Mouse (Mus musculus) 416B (cell line): Measurements from ENCODE around the gene Klf9.

Experiments used
- DNase-seq: peaks from one replicate; pipeline ENCODE4 v3.0.0; 2011; ENCODE audit warnings: low read depth

Gene Klf9

DNA sequence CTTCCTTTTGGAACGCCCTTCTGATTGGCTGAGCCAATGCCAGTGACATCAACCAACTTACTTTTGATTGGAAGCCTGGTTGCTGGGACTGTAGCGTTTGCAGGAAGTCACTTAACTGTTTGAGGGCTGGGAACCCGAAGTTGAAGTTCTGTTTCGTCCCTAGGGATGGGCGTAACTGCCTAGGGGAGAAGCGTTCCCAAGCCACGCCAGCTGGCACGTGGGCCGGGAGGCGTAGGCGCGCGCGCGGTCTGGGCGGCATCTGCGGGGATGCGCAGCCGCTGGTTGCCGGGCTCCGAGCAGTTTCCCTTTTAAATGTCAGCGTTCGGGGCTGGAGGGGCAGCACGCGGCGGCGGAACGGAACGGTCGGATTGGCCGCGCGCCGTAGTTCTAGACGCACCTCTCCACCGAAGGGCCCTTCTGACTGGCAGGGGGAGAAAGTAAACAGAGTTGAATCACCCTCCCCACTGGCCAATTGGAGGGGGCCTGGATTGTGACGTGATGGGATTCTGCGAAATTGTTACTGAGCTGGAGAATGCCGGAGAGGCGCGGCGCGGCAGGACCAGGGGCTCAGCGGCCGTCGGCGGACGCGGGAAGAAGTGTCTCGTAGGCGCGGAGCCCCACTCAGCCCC lies at the start of gene Klf9:
Gene Klf9 (plus strand): TSS at position 538 of the 629 bp plus-strand sequence.
- DNase-seq, result peak; percentile 95

DNA sequence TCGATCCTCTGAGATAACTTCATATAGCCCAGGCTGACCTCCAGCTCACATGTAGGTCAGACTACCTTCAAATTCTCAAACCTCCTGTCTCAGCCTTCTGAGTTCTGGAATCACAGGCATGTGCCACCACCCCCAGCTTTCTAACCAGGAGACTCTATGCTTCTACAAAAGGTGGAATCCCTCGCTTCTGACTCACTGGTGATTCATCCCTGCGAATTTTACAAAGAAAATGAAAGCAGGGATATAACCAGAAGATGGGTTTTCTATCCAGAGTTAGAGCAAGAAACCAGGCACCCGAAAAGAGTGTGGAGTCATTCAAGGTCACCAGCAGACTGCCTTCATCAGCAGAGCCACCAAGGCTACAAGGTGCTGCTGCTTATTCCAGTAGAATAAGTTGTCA lies 49.4 kb upstream of the Klf9 start:
- no peak for DNase-seq

DNA sequence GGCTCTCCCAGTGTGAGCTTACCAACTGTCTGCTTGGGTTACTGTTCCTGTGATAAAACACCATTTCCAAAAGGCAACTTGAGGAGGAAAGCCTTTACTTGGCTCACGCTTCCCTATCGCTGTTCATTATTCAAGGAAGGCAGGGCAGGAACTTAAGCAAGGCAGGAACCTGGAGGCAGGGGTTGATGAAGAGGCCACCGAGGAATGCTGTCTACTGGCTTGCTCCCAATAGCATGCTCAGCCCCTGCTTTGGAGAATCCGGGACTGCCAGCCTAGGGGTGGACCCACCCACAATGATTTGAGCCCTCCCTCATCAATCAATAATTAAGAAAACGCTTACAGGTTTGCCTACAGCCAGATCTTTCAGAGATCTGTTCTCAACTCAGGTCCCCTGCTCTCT lies 47.5 kb upstream of the Klf9 start:
- DNase-seq, result no peak

DNA sequence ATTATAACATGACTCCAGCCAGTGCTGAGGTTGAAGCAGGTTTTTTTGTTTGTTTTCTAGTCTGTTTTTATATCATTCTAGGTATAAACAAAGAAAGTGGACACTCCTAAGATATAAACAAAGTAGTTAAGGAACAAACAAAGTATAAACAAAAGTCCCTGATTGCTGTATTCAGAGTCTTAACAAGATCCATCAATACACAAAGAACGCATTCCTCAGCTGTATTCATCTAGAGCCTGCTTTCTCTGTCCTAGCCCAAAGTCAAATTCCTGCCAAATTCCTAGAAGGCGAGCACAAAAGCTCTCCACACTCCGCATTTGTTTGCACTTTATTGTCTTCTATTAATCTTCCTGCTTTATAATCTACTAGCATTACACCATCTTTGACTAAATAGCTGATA lies 46.1 kb upstream of the Klf9 start:
- DNase-seq, result no peak

DNA sequence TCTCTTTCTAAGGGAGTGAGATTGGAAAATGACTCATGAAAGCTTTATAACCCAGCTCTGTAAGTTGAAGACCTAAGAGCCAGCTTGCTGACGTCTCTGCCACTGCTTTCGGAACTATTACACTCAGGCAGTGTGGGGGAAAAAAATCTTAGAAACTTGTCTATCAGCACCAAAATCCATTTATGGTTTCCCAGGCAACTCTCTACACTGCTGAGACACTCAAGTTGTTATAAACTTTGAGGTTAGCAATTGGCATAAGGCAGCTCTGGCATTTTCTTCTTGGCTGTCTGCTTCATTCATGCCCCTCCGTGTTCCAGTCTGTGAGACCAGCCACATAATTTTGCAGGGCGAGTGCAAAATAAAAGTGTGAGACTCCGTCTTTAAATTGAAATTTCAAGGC lies 34.2 kb upstream of the Klf9 start:
- DNase-seq, result no peak

DNA sequence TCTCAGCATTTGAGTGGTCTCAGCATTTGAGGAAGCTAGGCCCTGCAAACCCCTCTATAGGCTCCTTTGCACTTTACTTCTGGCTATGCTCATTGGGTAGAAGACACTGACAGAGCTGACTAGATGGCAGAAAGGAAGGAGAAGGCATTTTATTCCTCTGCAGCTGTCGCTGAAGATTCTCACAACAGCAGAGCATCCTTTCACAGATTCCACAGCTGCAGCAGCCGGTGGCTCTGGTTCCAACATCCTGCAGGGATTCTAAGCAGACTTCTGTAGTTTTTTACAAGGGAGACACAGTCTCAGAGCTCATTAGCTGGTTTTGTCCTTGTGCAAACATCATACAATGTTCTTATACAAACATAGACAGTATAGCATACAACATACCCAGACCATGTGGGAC lies 33.7 kb upstream of the Klf9 start:
- no peak for DNase-seq

DNA sequence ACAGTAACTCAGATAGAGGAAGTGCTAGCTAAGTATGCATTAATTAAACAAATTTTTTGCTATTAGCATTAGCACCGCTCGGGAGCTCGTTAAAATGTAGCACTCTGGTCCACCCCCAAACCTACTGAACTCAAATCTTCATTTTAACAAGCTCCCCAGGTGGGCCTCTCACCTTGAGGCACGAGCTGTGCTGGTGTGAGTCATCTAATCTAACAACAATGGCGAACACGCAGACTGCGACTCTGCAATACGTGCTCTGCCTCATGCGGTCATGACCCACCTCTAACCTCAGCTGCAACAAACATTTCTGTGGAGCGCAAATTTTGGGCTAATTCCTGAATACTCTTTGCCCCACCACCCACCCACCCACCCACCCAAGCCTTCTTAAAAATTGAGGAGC lies 19.2 kb upstream of the Klf9 start:
- DNase-seq, result no peak

DNA sequence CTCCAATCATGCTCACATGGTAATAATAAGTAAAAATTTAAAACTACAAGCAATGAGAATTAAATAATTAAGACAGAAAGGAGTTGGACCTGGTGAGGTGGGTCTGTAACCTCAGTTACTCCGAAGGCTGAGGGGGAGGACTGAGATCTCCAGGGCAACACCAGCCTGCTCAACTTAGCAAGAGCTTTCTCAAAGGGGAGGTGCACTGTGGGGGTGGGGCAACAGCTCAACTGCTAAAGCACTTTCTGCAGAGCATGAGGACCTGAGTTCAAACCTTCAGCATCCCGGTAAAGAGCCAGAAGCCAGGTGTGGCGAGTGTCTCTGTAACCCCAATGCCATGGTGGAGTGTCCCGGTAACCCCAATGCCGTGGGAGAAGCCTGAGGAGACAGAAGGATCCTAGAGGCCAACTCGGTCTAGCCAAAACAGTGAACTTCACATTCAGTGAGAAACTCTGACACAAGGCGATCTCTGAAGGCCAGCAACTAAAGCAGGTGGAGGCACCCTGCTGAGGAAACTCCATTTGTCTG lies 16.9 kb upstream of the Klf9 start:
- DNase-seq, result no peak

DNA sequence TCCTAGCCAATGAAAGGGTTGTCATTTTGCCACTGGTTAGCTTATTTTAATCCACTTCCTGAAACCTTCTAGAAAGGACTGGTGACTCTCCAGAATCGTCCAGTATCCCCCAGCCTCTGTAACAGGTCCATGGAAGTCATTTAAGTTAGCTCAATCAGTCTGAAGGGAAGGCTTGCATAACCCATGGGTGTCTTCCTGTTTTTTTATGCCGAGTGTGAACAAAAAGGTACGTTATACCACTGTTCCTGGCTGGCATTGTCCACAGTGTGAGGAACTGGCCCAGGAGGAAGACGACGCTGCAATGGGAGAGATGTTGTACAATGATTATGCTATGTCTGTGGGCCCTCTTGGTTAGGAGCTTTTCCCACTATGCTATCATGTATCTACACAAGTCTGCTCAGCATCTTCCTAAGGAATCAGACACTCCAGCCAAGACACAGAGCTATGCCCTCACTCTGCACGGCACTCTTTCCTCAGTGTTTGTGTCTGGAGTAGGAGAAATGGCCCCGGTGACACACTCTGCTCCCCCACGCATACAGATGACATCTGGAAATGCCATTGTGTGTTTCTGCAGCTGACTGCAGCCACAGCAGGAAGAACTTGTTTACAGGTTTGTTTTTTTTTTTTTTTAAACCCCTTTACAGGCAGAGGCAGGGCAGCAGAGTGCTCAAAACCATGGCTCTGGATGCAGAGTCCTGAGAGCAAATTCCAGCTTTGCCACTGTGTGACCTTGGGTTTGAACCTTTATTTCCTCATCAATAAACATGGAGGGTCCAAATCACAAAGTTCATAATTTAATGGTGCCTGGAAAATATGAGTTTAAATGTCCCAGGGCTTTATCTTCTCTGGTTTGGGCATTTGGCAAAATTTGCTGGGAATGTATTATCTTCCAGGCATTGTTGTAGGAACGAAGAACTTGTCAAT lies 15.5 kb upstream of the Klf9 start:
- DNase-seq, result peak; percentile 18

DNA sequence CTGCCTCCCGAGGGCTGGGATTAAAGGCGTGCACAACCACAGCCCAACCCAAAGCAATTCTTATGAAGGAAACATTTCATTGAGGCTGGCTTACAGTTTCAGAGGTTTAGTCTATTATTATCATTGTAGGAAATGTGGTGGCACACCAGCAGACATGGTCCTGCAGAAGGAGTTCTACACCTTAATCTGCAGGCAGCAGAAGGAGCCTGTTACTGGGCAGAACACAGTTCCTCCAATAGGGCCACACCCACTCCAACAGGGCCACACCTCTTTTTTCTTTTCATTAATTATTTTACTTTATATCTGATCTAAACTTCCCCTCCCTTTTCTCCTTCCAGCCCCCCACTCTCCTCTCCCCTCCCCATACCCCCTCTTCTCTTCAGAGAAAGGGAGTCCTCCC lies 11.1 kb upstream of the Klf9 start:
- no peak for DNase-seq

DNA sequence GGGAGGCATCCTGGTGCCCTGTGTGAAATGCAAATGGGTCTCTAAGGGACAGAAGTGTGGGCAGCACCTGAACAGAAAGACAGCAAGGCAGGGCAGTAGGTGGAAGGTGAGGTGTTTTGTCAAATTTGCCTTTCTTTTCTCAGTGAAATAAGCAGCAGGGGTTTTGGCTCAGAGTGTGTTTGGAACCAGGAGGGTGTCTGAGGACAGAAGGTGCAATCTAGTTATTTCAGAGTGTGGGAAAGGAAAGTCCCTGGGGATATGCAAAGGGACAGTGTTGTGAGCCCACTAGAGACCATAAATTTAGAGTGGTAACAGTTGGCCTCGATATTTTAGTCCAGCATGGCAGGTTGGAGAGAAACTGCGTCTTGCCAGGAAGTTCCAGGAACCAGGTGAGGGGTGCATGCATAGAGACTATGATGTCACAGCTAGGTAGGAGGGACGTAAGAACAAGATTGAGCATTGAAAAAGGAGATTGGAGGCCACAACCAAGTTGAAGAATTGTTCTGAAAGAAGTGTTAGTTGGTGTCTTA lies 8.9 kb upstream of the Klf9 start:
- DNase-seq, result no peak

DNA sequence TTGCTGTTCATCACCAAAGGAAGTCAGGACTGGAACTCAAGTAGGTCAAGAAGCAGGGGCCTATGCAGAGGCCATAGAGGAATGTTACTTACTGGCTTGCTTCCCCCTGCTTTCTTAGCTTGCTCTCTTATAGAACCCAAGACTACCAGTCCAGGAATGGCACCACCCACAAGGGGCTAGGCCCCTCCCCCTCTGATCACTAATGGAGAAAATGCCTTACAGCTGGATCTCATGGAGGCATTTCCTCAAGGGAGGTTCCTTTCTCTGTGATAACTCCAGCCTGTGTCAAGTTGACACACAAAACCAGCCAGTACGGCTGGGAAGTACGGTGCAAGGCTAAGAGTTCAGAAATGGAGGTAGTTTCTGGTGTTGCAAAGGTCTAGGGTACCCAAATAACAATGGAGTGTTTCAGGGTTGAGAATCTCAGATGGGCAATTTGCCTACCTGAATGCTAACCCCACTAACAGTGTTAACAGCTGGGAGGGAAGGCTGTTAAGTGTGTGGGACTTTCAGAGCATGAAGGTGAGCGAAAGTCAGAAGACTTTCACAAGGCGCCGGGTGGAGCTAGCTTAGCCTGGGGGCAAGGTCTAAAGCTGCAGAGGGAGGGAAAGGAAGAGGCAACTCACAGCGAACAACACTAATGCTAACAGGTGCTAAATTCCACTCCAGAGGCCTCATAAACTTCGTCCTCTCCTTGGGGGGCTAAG lies 8.2 kb upstream of the Klf9 start:
- no peak for DNase-seq

DNA sequence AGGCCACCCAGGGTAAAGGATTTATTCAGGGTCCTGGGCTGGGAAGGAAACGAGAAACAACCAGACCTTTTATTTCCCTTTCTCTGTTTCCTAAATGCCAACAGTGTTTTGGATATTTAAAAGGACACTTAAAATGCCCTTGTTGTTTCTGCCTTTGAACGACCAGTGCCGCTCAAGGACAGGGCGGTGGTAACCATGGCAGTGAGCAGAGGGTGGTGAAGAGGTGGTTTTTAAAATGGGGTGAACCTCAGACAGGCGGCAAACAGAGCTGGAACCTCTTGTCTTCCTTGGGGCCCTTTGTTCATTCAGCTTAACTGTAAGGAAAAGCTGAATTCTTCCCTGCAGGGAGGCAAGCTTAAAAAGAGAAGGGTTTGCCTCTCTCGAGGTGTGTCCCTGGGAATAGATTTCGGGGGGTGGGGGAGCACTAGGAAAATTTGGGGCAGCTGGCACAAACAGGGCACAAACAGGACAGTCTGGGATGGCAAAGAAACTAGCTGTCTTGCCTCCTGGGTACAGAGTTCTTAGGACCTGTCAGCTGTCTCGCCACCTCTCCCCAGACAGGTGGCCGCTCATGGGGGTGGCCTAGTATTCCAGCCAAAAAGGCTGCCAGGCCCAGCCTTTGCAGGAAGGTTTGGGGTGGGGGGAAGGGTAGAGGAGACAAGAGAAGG lies 7.5 kb upstream of the Klf9 start:
- no peak for DNase-seq

DNA sequence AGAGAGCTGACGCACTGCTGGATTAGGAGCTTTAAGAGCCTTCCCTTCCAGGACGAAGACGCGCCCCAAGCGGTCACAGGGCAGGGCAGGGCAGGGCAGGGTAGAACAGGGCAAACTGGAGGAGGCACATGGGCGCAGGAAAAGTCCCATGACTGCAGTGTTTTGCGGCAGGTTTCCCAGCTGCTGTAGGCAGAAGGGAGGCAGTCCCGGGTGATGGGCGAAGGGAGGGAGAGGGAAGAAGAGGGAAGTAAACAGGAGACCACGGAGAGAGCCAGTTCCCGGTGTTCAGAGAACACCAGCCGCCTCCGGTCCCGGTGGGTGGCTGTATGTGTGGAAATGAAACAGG lies 7.0 kb upstream of the Klf9 start:
- DNase-seq, result peak; percentile 83

DNA sequence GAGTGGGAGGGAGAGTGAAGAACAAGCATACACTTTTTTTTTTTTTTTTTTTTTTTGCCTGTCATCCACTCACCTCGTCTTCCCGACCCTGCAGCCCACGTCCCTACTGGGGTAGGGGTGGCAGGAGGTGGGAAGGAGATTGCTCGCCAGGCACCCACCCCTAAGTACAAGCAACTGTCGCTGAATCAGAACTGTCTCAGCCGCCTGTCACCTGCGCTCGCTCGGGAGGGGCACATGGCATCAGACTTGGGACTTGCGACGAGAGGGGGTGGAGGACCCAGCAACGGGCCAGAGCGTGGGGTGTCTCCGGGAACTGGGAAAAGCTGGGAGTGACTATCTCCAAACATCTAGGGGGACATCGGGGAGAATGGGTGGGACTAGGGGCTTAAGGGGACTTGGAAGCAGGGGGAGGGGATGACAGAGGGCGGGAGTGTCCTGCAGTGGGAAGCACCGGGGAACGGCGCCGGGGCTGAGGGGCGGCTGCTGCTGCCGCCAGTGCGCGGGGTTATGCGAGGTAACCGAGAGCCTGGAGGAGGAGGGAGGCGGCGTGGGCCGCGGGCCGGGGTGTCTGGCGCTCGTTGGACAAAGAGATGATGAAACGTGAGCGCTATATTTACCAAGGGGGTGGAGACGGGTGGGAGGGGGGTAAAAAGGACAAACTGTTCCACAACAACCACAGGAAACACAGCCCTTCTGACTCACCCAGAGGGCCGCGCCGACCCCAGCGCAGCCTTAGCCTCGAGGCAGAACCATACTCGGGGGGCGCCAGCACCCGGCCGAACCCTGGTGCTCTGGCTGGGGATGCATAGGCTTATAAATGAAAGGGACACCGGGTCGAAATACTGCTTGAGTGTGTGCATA lies 6.4 kb upstream of the Klf9 start:
- peak; percentile 98 for DNase-seq

DNA sequence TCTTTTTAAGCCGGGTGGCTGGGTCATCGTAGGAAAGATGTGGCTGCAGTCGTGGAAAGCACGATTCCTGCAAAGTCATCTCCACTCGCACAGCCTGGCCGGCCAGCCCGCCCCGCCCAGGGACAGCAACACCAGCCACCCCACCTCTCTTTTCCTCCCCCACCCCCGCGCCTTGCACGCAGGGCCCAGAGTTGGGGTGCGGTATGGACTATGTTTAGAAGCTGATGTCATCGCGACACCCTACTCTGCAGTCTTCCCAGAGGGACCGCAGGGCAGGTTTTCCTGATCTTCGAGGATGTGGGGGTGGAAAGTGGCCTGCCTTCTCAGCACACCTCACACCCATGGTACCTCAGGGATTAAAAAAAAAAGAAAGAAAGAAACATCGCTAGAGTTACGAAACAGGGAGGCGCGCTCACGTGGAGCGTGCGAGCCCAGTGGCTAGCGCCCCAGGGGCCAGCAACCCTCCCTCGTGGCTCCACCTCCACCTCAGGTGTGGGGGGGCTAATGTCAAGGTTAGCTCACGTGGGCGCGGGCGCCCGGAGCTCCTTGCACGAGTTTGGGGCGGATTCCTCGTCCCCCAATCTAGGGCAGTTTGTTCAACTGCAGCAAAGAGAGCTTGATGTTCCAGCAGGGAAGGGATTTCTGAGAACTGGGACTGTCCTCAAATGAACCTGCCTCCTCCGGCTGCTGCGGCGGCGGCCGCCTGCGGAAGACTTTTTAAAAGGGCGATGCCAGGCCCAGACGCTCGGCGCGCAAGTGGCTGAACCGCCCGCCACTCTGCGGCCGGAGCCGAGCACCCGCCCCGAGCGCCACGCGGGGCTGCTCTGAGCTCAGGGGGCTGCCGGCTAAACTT lies 5.5 kb upstream of the Klf9 start:
- DNase-seq, result peak; percentile 94

DNA sequence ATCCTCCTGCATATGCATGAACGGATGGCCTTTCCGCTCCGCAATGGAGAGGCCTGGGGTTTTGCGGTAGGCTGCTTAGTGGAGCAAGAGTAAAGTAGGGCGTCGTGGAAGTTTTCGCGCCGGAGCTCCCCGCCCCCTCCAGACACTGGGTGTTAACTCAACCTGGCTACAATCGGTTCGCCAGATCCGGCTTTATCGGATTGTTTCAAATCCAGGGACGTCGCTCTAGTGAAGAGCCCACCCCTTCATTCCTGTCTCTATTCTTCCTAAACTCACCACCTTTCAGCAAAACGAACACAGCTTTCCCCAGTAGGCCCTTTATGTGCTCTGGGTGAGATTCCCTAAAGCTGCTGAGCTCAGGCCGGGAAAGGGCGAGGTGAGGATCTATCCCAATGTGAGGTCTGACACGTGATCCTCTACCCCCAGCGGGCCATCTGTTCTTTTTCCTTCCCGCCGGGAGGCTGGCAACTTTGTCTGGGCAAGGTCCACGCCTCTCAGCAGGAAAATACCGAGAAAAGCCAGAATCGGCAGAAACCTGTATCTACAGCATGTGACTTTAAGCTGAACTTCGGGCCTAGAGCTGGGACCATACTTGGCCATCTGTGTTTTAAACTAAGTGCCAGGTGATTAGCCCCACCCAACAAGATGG lies 4.7 kb upstream of the Klf9 start:
- peak; percentile 79 for DNase-seq

DNA sequence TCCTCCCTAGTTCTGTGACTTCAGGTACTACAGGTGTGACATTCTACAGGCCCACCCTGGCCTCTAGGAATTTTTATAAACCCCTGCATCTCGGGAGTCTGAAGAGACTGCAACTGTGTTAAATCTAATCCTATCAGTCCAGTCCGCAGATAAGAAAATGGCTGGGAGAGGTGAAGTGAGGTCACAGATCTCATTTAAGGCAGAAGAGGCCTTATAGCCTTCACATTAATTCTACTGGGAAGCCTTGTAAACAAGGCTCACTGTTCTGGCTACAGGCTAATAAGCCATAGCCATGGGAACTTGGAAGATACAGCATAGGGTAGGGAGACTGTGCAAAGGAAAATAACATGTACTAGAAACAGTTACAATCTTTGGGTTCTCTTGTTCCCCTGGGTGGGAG lies 3.7 kb upstream of the Klf9 start:
- DNase-seq, result no peak

DNA sequence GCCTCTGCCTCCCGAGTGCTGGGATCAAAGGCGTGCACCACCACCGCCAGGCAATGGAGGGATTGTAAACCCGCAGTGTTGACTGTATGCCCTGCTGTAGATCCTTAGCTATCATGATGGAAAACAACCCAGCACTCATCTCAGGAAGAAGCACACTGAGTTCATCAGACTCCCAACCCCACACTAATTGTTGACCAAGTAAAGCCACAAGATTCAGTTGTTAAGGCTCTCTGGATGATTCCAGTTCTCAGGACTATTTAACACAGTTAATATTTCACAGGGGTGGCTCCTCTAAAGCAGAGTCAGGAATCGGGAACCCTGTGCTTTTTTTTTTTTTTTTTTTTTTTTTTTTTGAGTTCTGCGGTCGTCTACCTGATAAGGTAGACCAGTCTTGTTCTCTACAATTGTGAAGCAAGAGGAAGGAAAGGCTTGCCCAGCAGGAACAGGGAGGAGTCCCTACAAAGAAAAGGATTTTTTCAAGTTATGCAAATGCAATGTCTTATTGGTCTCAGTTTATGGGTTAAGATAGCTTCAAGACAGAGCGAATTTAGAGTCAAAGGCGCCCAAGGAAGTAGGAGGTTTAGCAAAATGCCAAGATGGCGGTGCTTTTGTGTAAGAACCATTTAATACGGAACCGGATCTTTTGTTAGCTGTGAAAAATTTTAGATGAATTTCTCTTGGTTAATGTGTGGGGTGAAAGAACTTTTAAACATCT lies 1.1 kb upstream of the Klf9 start:
- DNase-seq, result peak; percentile 71
